In genomic region chr14:72625411-72625810, GRCm38 (mm10) we compare ENCODE assay signal across 16 mouse cellular contexts.
"Had no signal": no experiment of that assay in that cellular context is flagged by ENCODE, and none has a peak within 500 bp of the region (broad histone marks: within the 10 kb centered on the region; RNA-seq: fewer than 3 reads in every experiment).

No protein-coding gene starts in this region.

- H3K36me3 ChIP-seq: neural tube, embryonic 15.5 days had no signal

- H3K27ac ChIP-seq: neural tube, embryonic 13.5 days; neural tube, embryonic 15.5 days; stomach, embryonic 15.5 days; stomach, postnatal 0 days had no signal

- H3K4me1 ChIP-seq: neural tube, embryonic 13.5 days; neural tube, embryonic 15.5 days; stomach, embryonic 15.5 days had no signal

- H3K27me3 ChIP-seq: neural tube, embryonic 13.5 days; neural tube, embryonic 15.5 days; stomach, embryonic 15.5 days had no signal

- H3K9ac ChIP-seq: neural tube, embryonic 13.5 days; neural tube, embryonic 15.5 days; stomach, embryonic 15.5 days had no signal

- H3K4me3 ChIP-seq: neural tube, embryonic 13.5 days; neural tube, embryonic 15.5 days; stomach, embryonic 15.5 days had no signal

- DNase-seq: retina, postnatal 1 day; right cerebral cortex, adult 18-20 months; right cerebral cortex, postnatal 14 days; right cerebral cortex, postnatal 25 days; right cerebral cortex, postnatal 4 days; spleen, adult 18-20 months; thymus, adult 18-20 months; thymus, adult 2 months; thymus, postnatal 14 days; thymus, postnatal 25 days; thymus, postnatal 36 days; thymus, postnatal 4 days had no signal

- H3K9me3 ChIP-seq: neural tube, embryonic 13.5 days; stomach, embryonic 15.5 days had no signal
